Mouse (Mus musculus): ENCODE measurements at regions not wholly inside any gene's neighbourhood (a gene's known extent, or its start where the extent isn't known, plus 50 kb on each side); places are given as distances from the start of the nearest gene placed in this dataset.

DNA sequence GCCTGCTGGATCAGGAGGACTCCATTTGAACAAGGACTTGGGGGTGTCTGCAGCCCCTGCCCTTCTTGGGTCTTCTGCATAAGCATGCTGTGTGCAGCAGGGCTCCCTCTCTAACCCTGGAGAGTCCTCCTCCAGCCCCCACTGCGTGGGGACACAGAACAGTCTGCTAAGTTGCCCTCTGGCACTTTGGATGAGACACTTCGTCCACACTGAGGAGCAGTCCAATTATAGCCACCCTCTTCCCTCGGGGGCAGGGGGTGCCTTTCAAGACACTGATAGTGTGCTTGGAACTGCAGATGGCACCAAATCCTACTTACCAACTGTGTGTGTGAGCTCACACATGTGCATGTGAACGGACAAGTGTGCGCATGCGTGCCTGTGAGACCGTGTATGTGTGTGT is 65.9 kb upstream of the Slc45a1 start:
- TF ChIP-seq CTCF (IDR thresholded peaks at IDR 0.05; ENCODE audit: low read depth, low read length): no peak
- no peak for TF ChIP-seq POLR2A (IDR thresholded peaks at IDR 0.05; ENCODE audit: extremely low read depth, insufficient read depth, low read length)
